Mouse (Mus musculus) gastrocnemius, postnatal 36 days (tissue): ENCODE results near the gene Fnip1. TPM values are rescaled to one million over a fixed set of nuclear protein-coding genes. Genes with fewer than 3 reads are reported as not detected.
"Not testable (repeated sequence)": the region's sequence is repeated elsewhere in the genome, so short reads cannot be mapped to it uniquely, and the experiment has no call there.

Experiments used
- DNase-seq, 2 experiments: peaks; one replicate each; pipeline ENCODE4 v3.0.0; 2022
- intact Hi-C: fragments of 180-260 bp; cut with DNase I; formaldehyde crosslinking; loops from one replicate; pipeline ENCODE4 v1.15.1; 2025
- total RNA-seq, 2 experiments: library from RNA; stranded (reverse); gene quantifications; 2 replicates each; pipeline ENCODE4 v1.2.3; 2021

Gene Fnip1
- total RNA-seq, 2 experiments from 2014 or later: 29.7 to 41.0 TPM

DNA sequence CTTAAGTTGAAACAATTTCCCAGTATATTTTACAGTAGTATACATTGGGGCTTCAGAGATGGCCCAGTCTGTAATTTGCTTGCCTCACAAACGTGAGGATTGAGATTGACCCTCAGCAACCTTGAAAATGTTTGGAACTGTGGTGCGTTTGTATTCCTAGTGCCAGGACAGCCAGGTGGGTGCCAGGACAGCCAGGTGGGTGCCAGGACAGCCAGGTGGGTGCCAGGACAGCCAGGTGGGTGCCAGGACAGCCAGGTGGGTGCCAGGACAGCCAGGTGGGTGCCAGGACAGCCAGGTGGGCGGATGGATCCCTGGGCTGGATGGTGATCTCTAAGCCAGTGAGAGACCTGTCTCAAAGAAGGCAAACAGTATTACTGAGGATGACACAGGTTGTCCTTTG, 12.8 kb downstream of the Fnip1 start:
- DNase-seq, intact Hi-C loops: not testable (repeated sequence)

DNA sequence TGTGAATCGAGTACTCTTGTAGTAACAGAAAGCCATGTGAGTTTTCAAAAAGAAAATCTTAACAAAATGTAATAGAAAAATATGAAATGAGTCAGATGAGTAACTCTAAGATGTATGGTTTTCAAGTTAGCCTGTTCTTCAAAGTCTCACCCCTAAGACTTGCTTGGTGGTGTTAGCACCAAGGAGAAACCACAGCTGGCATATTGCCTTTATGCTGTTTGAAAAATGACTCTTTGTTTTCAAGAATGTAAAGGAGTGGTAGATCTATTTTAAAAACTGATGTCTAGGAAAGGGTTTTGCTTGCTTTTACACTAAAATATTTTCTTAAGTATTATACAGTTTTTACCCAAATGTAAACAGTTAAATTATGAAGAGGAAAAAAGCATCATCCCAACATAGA, 16.5 kb downstream of the Fnip1 start:
- DNase-seq: no peak
- intact Hi-C loops: no loop called here

- intact Hi-C loops: no loop called here
- no peak for DNase-seq
These were observed 18.9 kb downstream of the Fnip1 start for GRCm38 (mm10) chr11:54456875-54457274.

DNA sequence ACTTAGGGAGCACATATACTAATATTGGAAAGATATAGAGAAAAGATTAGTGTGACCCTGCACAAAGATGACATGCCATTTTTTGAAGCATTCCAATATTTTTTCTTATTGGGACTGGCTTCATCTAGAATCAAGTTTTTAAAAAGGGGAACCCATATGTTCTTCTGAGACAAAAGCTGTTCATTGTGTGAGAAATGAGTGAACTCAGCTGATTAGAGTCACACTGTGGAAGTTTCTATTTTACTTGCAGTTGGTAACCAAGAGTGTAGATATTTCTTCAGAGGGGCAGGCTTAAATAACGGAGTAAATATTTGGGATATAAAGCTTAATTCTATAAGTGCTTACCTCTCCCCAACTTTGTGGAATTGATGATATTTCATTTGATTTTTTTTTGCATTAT, 20.2 kb downstream of the Fnip1 start:
- intact Hi-C loops: no loop called here
- no peak for DNase-seq

- intact Hi-C loops: no loop called here
- DNase-seq: no peak
These were observed 26.7 kb downstream of the Fnip1 start for GRCm38 (mm10) chr11:54464557-54465244.

DNA sequence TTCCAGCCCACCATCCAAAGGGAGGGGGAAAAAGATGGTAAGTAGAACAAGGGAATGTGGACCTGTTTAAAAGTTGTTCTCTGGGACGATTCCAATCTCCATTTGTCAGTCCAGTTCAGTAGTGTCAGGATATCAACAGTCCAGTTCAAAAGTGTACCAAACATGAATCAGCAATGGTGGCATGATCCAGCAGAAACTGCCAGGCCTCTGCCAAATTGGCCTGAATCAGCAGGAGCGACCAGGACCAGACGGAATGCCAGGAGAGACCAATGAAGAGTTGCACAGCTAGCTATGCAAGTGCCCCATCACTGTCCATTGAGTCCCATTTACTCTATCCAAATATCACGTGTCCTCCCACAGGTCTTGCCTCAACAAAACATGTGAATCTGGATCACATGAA, 34.2 kb downstream of the Fnip1 start:
- no peak for DNase-seq
- intact Hi-C loops: loop anchor here (5.0 kb wide), 1 partner anchor 45 kb away; no protein-coding TSS in a partner anchor

GRCm38 (mm10) chr11:54478414-54478813, 40.4 kb downstream of the Fnip1 start:
- intact Hi-C loops: no loop called here
- no peak for DNase-seq

DNA sequence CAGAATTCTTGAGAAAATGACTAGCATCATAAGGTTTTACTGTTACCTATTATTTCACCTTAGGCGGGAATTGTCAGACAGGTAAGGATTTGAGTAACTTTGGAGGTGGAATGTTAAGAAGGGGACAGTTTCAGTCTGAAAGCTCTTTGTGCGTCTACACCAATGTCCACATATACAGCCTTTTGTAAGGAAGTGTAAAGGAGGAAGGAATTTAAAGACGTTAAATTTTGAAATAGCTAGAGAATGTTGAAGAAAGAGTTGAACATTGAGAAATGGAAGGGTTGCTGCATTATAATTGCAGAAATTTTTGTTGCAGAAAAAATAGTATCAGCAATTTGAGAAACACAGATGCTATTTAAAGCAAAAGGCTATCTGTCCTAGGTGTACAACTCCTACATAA, 48.0 kb downstream of the Fnip1 start:
- no peak for DNase-seq
- intact Hi-C loops: no loop called here

GRCm38 (mm10) chr11:54491946-54492558, 54.1 kb downstream of the Fnip1 start:
- no peak for DNase-seq
- intact Hi-C loops: no loop called here

GRCm38 (mm10) chr11:54492559-54492958, 54.6 kb downstream of the Fnip1 start:
- intact Hi-C loops: no loop called here
- DNase-seq: no peak

DNA sequence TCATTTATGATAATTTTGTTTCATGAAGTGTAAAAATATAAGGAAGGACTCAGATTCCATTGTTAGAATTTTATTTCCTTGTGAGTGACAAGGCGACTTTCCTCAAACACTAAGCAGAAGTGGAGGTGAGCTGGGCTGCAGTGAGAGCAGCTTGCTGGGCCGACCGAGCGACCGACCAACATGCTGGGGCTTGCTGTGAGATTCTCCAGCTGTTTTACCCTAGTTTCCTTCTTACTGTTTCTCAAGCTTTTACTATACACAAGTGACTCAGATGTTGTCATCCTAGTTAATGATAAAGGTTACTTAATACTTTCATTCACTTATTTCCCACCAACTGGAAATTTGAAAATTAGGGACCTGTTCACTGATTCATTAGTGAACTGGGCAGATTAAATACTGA, 61.8 kb downstream of the Fnip1 start:
- intact Hi-C loops: no loop called here
- no peak for DNase-seq

DNA sequence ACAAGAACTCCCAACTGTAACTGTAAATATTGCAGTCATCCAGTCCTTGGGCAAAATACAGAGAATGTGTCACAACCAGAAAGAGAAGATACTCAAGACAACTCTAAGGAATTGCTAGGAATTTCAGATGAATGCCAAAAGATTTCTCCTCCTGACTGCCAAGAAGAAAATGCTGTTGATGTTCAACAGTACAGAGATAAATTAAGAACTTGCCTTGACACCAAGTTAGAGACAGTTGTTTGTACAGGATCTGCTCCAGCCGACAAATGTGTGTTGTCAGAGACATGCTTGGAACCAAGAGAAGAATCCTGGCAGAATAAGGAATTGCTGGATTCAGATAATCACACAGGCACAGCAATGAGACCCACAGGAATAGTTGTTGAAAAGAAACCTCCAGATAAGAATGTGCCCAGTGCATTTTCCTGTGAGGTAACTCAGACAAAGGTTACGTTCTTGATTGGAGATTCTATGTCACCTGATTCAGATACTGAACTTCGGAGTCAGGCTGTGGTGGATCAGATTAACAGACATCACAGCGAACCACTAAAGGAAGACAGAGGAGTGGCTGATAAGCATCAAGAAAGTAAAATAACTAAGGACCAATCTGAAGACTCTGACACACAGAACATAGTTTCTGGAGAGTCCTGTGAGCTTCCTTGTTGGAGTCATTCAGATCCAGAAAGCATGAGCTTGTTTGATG, 64.7 kb downstream of the Fnip1 start:
- DNase-seq: no peak
- intact Hi-C loops: no loop called here

GRCm38 (mm10) chr11:54513584-54513983, 75.6 kb downstream of the Fnip1 start:
- DNase-seq: no peak
- intact Hi-C loops: no loop called here

- DNase-seq: no peak
- intact Hi-C loops: loop anchor here (5.0 kb wide), 1 partner anchor 85 kb away; the partner anchor contains the start of gene Fnip1
These were observed 84.0 kb downstream of the Fnip1 start for GRCm38 (mm10) chr11:54521927-54522528.

DNA sequence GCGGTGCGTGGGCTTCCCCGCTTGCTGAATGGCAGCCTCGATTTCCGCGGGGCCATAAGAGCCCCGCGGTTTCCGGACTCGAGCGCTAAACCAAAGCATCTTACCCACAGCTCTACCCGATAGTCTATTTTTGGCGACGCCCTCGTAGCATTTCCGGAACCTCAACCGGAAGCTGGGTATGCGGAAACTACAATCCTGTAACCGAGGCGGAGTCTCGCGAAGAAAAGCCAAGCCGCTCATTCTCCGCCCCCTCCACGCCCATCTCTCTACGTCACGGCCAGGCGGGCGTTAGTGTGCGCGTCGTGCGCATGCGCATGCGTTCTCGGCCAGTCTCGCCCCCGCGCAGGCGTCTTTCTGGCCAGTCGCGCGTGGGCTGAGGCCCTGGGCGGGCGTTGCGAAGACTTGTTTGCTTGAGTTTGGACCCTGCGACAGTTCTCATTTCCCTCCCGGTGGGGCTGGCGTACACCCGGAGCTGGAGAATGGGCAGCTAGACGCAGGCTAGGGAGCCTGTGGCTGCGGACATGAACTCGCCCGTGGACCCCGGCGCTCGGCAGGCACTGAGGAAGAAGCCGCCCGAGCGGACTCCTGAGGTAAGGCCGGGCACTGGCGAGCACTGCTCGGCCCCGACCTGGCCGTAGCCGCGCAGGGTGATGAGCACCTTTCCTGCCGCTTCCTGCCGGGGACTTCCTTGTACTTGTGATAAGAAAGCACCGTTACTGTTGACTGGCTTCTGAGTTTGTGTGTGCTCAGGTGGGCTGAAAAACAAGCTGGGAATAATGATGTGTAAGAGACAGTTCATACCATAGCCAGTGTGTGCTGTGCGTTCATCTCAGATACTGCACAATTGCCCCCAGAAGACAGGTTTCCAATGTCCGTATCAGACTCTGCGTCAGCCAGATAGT, 84.8 kb downstream of the Fnip1 start, which contains the start of gene Rapgef6:
TSS of gene Rapgef6 (plus strand) at position 319 of the 902 bp plus-strand sequence.
- DNase-seq: peak; percentile 97 to 99
- intact Hi-C loops: loop anchor here (5.0 kb wide), 1 partner anchor 85 kb away; the partner anchor contains the start of gene Fnip1

- DNase-seq: no peak
- intact Hi-C loops: loop anchor here (5.0 kb wide), 1 partner anchor 86 kb away; the partner anchor contains the start of gene Fnip1
These were observed 85.5 kb downstream of the Fnip1 start for GRCm38 (mm10) chr11:54523431-54524001.

DNA sequence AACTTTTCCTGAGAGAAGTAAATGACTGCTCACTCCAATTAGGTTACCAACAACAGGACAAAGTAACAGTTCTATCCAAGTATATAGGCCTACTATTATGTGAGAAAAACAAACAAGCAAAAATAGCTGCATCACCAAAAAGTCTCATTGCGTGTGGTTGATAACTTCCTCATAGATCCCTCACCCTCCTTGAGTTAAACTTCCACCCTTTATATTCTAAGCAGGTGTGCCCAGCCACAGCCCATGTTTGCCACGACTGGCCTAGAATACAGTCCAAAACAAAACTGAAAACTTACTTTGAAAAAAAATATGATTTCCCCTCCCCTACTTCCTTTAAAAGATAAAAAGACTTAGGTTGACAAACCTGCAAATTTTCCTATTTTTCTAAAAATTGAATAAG, 90.0 kb downstream of the Fnip1 start:
- no peak for DNase-seq
- intact Hi-C loops: no loop called here

DNA sequence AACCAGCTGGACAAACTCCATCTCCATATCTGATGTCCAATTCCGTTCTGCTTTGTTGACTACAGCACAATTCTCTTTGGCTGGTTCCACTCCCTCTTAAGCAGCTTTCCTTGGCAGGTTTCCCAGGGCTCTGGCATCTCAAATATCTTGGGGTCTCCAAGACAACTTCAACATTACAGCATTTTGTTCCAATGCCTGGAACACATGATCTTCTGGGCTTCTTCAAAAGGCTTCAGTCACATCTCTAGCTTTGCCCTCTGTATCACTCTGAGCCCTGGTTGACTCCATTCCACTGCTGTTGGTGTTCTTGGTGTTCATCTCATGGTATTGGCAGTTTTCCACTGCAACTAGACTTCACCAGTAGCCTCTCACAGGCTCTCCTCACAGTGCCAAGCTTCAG, 92.4 kb downstream of the Fnip1 start:
- intact Hi-C loops: loop anchor here (10.0 kb wide), 2 partner anchors 176 to 226 kb away; partner anchors contain the start of gene Acsl6

GRCm38 (mm10) chr11:54530916-54531315, 92.9 kb downstream of the Fnip1 start:
- no peak for DNase-seq
- intact Hi-C loops: loop anchor here (10.0 kb wide), 2 partner anchors 176 to 226 kb away; partner anchors contain the start of gene Acsl6

More for the DNA sequence above, 92.4 kb downstream of the Fnip1 start:
- DNase-seq: no peak
